Mouse (Mus musculus): ENCODE results near the gene Sgms1.

- no peak for TF ChIP-seq GATA1 (IDR thresholded peaks at IDR 0.05; ENCODE audit: borderline replicate concordance, low read length)
- no peak for TF ChIP-seq FLI1 (IDR thresholded peaks at IDR 0.05; ENCODE audit: low read length)
Measured at GRCm38 (mm10) chr19:32157045-32157444, 232.5 kb downstream of the Sgms1 start.
